Mouse (Mus musculus): ENCODE measurements at regions not wholly inside any gene's neighbourhood (a gene's known extent, or its start where the extent isn't known, plus 50 kb on each side); places are given as distances from the start of the nearest gene placed in this dataset.

DNA sequence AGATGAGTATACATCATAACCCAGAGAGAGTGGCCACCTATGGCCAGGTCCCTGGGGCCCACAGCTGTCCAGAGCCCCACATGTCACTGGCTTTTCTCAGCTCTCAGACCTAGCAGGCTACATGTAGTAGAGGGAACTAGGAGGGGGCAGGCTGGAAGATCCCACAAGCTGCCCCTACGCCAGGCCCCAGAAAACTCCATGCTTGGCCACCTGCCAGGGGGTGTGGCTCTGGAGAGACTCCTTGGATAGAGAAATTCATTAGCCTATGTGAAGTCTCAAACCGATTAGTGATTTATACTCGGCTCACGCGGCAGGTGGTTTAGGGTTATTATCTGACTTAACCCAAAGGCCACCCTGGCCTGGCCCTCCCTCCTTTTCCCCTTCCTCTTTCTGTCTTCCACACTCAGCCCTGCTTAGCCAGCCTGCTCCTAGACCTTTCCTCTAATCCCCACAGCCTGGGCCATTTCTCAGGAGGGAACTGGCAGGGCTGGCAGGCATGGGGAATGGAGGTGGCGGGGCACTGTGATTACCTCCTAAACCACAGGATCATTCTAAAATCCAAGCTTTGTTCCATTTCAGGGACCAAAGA lies 77.7 kb downstream of the Efnb1 start:
- DNase-seq: no peak

GRCm38 (mm10) chrX:99204077-99204476 lies 68.1 kb downstream of the Efnb1 start:
- no peak for DNase-seq

GRCm38 (mm10) chrX:99201081-99201480 lies 65.2 kb downstream of the Efnb1 start:
- DNase-seq: no peak

DNA sequence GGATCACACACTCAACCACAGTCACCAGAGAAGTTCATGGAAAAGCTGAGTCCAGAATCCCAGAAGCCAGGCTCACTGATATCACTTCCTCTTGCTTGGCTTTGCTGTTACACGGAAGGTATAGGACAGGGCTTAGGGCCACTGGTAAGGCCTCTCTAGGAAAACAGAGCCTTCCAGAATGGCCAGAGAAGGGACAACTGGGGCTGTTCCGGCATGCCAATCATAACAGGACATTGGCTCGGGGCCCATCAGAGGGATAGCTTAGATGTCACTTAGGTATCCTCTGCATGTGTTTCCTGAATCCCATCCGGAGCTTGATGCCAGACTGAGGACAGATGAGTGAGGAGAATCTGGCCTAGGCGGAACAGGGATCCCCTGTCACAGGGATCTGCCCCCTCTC lies 63.7 kb downstream of the Efnb1 start:
- no peak for DNase-seq

DNA sequence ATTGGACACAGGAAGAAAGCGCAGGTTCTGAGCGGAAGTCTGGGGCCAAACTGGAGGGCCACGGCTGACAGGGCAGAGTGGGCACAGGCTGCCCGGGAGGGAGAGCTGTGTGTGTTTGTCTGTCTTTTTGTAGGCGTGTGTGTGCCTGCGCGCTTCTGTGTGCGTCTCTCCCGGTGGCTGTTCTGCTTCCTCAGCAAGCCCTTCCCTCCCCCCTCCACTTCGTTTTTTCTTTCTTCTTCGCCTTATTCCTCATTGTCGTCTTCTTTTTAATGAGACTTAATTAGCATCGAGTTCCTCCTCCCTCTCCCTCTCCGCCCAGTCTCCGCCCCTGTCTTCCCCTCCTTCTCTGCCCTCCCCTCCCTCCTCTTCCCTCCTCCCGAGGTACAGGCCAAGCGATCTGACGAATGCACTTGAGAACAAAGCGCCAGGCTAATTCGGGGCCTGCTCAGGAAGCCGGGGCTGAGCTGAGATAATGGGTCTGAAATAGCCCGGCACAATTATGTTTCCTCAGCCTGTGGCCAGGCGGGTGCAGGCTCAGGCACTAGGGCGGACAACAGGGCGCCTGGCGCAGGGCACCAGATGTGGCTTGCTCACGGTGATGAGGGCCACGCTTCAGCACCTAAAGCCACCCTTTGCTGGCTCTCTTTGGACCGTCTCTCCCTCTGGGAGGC lies 63.2 kb downstream of the Efnb1 start:
- no peak for DNase-seq
